In genomic region chr2:157544333-157544888, GRCm38 (mm10) we compare ENCODE assay signal across 18 mouse cellular contexts. TPM values are rescaled to one million over a fixed set of nuclear protein-coding genes. Genes with fewer than 3 reads are reported as not detected.
DNase-seq lines count a peak whose midpoint lies in the region; ATAC-seq and TF ChIP-seq lines count a peak whose summit lies in the region.
"Had no signal": no experiment of that assay in that cellular context is flagged by ENCODE, and none has a peak within 500 bp of the region (broad histone marks: within the 10 kb centered on the region; RNA-seq: fewer than 3 reads in every experiment).

No protein-coding gene starts in this region.

- peaks cover 74% of the 10 kb centered on the region for H3K4me1 ChIP-seq in hindbrain, embryonic 13.5 days (replicated peaks)
- H3K4me1 ChIP-seq in hindbrain, embryonic 11.5 days (replicated peaks; ENCODE audit: control insufficient read depth, insufficient read depth, low read length), result peaks cover 15% of the 10 kb centered on the region
- peaks cover 48% of the 10 kb centered on the region for H3K4me1 ChIP-seq in forebrain, embryonic 11.5 days (replicated peaks; ENCODE audit: control insufficient read depth, insufficient read depth, low read length)
- peaks cover 60% of the 10 kb centered on the region for H3K4me1 ChIP-seq in hindbrain, embryonic 14.5 days (replicated peaks; ENCODE audit: control insufficient read depth, insufficient read depth, low read length)
- peaks cover 71% of the 10 kb centered on the region for H3K4me1 ChIP-seq in midbrain, embryonic 15.5 days
- no peaks in the 10 kb centered on the region for H3K4me1 ChIP-seq in thymus, adult 2 months (replicated peaks; ENCODE audit: control insufficient read depth, insufficient read depth, low read length)

- TF ChIP-seq CTCF in thymus, adult 2 months (IDR thresholded peaks at IDR 0.05; ENCODE audit: borderline replicate concordance, control insufficient read depth, extremely low read depth, insufficient read depth, low read length, poor library complexity), result no peak

- no peaks in the 10 kb centered on the region for H3K9me3 ChIP-seq in hindbrain, embryonic 13.5 days
- H3K9me3 ChIP-seq in hindbrain, embryonic 11.5 days (ENCODE audit: control insufficient read depth, low read length), result no peaks in the 10 kb centered on the region
- H3K9me3 ChIP-seq in forebrain, embryonic 11.5 days (ENCODE audit: control insufficient read depth, low read length), result no peaks in the 10 kb centered on the region
- H3K9me3 ChIP-seq in hindbrain, embryonic 14.5 days (ENCODE audit: control insufficient read depth, low read length), result no peaks in the 10 kb centered on the region
- no peaks in the 10 kb centered on the region for H3K9me3 ChIP-seq in midbrain, embryonic 15.5 days
- H3K9me3 ChIP-seq: neural tube, embryonic 15.5 days had no signal

- H3K4me2 ChIP-seq in hindbrain, embryonic 13.5 days, result no peak overlapping the region
- no peak overlapping the region for H3K4me2 ChIP-seq in hindbrain, embryonic 11.5 days (replicated peaks; ENCODE audit: low read depth, low read length)
- H3K4me2 ChIP-seq in forebrain, embryonic 11.5 days (ENCODE audit: low read depth, low read length, severe bottlenecking), result peak overlapping the region; percentile 2; the same call in 1 of the 2 replicates
- H3K4me2 ChIP-seq in hindbrain, embryonic 14.5 days (replicated peaks), result no peak overlapping the region
- H3K4me2 ChIP-seq in midbrain, embryonic 15.5 days, result no peak overlapping the region
- H3K4me2 ChIP-seq: neural tube, embryonic 15.5 days had no signal

- H3K27me3 ChIP-seq in hindbrain, embryonic 13.5 days, result 0 out of 2 replicates have a peak, but pooled peaks cover 3% of the 10 kb centered on the region
- H3K27me3 ChIP-seq in hindbrain, embryonic 11.5 days (ENCODE audit: control insufficient read depth, insufficient read depth, low read length), result no peaks in the 10 kb centered on the region
- H3K27me3 ChIP-seq in forebrain, embryonic 11.5 days (ENCODE audit: control insufficient read depth, insufficient read depth, low read length), result no peaks in the 10 kb centered on the region
- H3K27me3 ChIP-seq in hindbrain, embryonic 14.5 days (ENCODE audit: control insufficient read depth, insufficient read depth, low read length), result no peaks in the 10 kb centered on the region
- H3K27me3 ChIP-seq in midbrain, embryonic 15.5 days (replicated peaks), result no peaks in the 10 kb centered on the region
- no peaks in the 10 kb centered on the region for H3K27me3 ChIP-seq in thymus, adult 2 months (ENCODE audit: control insufficient read depth, insufficient read depth, low read length)
- H3K27me3 ChIP-seq: CH12.LX; neural tube, embryonic 15.5 days had no signal

- DNase-seq in hindbrain, embryonic 11.5 days (ENCODE audit: low spot score), result no peak
- DNase-seq in forebrain, embryonic 11.5 days (ENCODE audit: low spot score), result no peak
- DNase-seq in hindbrain, embryonic 14.5 days (ENCODE audit: low spot score), result no peak
- no peak for DNase-seq in thymus, adult 2 months
- no peak for DNase-seq in kidney, postnatal 14 days
- DNase-seq: cerebellum, adult 2 months; cerebellum, postnatal 36 days; gastrocnemius, postnatal 25 days; heart, adult 2 months; liver; lung, postnatal 14 days; right cerebral cortex, postnatal 14 days; spleen, adult 18-20 months had no signal

- no peak for TF ChIP-seq POLR2A in thymus, adult 2 months (IDR thresholded peaks at IDR 0.05; ENCODE audit: control insufficient read depth, extremely low read depth, insufficient read depth, low read length, poor library complexity)

- H3K4me3 ChIP-seq in hindbrain, embryonic 13.5 days, result no peak overlapping the region
- H3K4me3 ChIP-seq in hindbrain, embryonic 11.5 days (ENCODE audit: low read depth, low read length), result no peak overlapping the region
- H3K4me3 ChIP-seq in forebrain, embryonic 11.5 days (ENCODE audit: low read depth, low read length), result no peak overlapping the region
- H3K4me3 ChIP-seq in hindbrain, embryonic 14.5 days (replicated peaks; ENCODE audit: low read length), result no peak overlapping the region
- H3K4me3 ChIP-seq in midbrain, embryonic 15.5 days, result no peak overlapping the region
- H3K4me3 ChIP-seq in thymus, adult 2 months (ENCODE audit: control insufficient read depth, insufficient read depth, low read length), result no peak overlapping the region
- H3K4me3 ChIP-seq: heart, adult 2 months; neural tube, embryonic 15.5 days had no signal

- H3K36me3 ChIP-seq in hindbrain, embryonic 13.5 days, result peaks cover 26% of the 10 kb centered on the region
- H3K36me3 ChIP-seq in hindbrain, embryonic 11.5 days (ENCODE audit: control insufficient read depth, insufficient read depth, low read length), result no peaks in the 10 kb centered on the region
- H3K36me3 ChIP-seq in forebrain, embryonic 11.5 days (ENCODE audit: control insufficient read depth, insufficient read depth, low read length), result no peaks in the 10 kb centered on the region
- H3K36me3 ChIP-seq in hindbrain, embryonic 14.5 days (replicated peaks; ENCODE audit: control insufficient read depth, insufficient read depth), result peaks cover 23% of the 10 kb centered on the region
- peaks cover 3% of the 10 kb centered on the region; the same call in 1 of the 2 replicates for H3K36me3 ChIP-seq in midbrain, embryonic 15.5 days (replicated peaks)
- H3K36me3 ChIP-seq in thymus, adult 2 months (ENCODE audit: control insufficient read depth, insufficient read depth, low read length), result no peaks in the 10 kb centered on the region

- no peak for ATAC-seq in hindbrain, embryonic 13.5 days (ENCODE audit: low FRiP score)
- no peak for ATAC-seq in hindbrain, embryonic 11.5 days (ENCODE audit: low FRiP score)
- no peak for ATAC-seq in forebrain, embryonic 11.5 days (replicated peaks; ENCODE audit: low FRiP score)
- ATAC-seq in hindbrain, embryonic 14.5 days (ENCODE audit: low FRiP score), result no peak
- peak; percentile 44; the same call in 1 of the 2 replicates for ATAC-seq in midbrain, embryonic 15.5 days (replicated peaks)
- ATAC-seq: intestine, postnatal 0 days had no signal

- no peak overlapping the region for H3K9ac ChIP-seq in hindbrain, embryonic 13.5 days
- H3K9ac ChIP-seq in hindbrain, embryonic 11.5 days (ENCODE audit: low read depth, low read length), result no peak overlapping the region
- no peak overlapping the region for H3K9ac ChIP-seq in forebrain, embryonic 11.5 days (ENCODE audit: low read length)
- no peak overlapping the region for H3K9ac ChIP-seq in hindbrain, embryonic 14.5 days
- no peak overlapping the region; the same call in 1 of the 2 replicates for H3K9ac ChIP-seq in midbrain, embryonic 15.5 days
- H3K9ac ChIP-seq: neural tube, embryonic 15.5 days had no signal

- peak overlapping the region; percentile 69 for H3K27ac ChIP-seq in hindbrain, embryonic 13.5 days
- no peak overlapping the region for H3K27ac ChIP-seq in hindbrain, embryonic 11.5 days (ENCODE audit: low read depth, low read length)
- H3K27ac ChIP-seq in forebrain, embryonic 11.5 days (ENCODE audit: low read depth, low read length), result peak overlapping the region; percentile 19; the same call in 1 of the 2 replicates
- peak overlapping the region; percentile 55 for H3K27ac ChIP-seq in hindbrain, embryonic 14.5 days
- H3K27ac ChIP-seq in midbrain, embryonic 15.5 days, result peak overlapping the region; percentile 54
- H3K27ac ChIP-seq in thymus, adult 2 months (ENCODE audit: control insufficient read depth, insufficient read depth, low read length), result no peak overlapping the region
- H3K27ac ChIP-seq: heart, adult 2 months; neural tube, embryonic 15.5 days had no signal

- WGBS in hindbrain, embryonic 13.5 days, result 49% methylated on average over 9 of the region's 9 CpGs
- 72% methylated on average over 9 of the region's 9 CpGs for WGBS in hindbrain, embryonic 11.5 days
- 43% methylated on average over 9 of the region's 9 CpGs for WGBS in forebrain, embryonic 11.5 days
- 38% methylated on average over 9 of the region's 9 CpGs for WGBS in hindbrain, embryonic 14.5 days
- 43% methylated on average over 9 of the region's 9 CpGs for WGBS in midbrain, embryonic 15.5 days
- WGBS in thymus, adult 2 months, result 94% methylated on average over 9 of the region's 9 CpGs

RNA-seq across cellular contexts. Expression of gene Nnat, which starts 15.5 kb away (rescaled TPM):
- polyA plus RNA-seq in hindbrain, embryonic 13.5 days (2015; fragmentation: Nextera tagmentation; extraction: Ambion mirVana), result 6,024 and 6,534 TPM in 2 replicates
- 1,515 and 1,745 TPM in 2 replicates for polyA plus RNA-seq in hindbrain, embryonic 11.5 days (2014; fragmentation: Nextera tagmentation; extraction: Ambion mirVana)
- polyA plus RNA-seq in forebrain, embryonic 11.5 days (2014; fragmentation: Nextera tagmentation; extraction: Ambion mirVana), result 2,785 and 3,035 TPM in 2 replicates
- polyA plus RNA-seq in hindbrain, embryonic 14.5 days (2014; fragmentation: Nextera tagmentation; extraction: Ambion mirVana), result 4,569 and 4,588 TPM in 2 replicates
- 10,539 and 10,900 TPM in 2 replicates for polyA plus RNA-seq in midbrain, embryonic 15.5 days (2015; fragmentation: Nextera tagmentation; extraction: Ambion mirVana)
- polyA plus RNA-seq in thymus, adult 2 months (2012; rRNA removed), result 2.5 and 17.0 TPM in 2 replicates

RNA-seq across cellular contexts. Expression of gene Blcap, which starts 26.7 kb away (rescaled TPM):
- 219 and 232 TPM in 2 replicates for polyA plus RNA-seq in hindbrain, embryonic 13.5 days (2015; fragmentation: Nextera tagmentation; extraction: Ambion mirVana)
- 117 and 118 TPM in 2 replicates for polyA plus RNA-seq in hindbrain, embryonic 11.5 days (2014; fragmentation: Nextera tagmentation; extraction: Ambion mirVana)
- polyA plus RNA-seq in forebrain, embryonic 11.5 days (2014; fragmentation: Nextera tagmentation; extraction: Ambion mirVana), result 111 and 123 TPM in 2 replicates
- 285 and 323 TPM in 2 replicates for polyA plus RNA-seq in hindbrain, embryonic 14.5 days (2014; fragmentation: Nextera tagmentation; extraction: Ambion mirVana)
- polyA plus RNA-seq in midbrain, embryonic 15.5 days (2015; fragmentation: Nextera tagmentation; extraction: Ambion mirVana), result 332 and 336 TPM in 2 replicates
- polyA plus RNA-seq in thymus, adult 2 months (2012; rRNA removed), result 28.2 and 35.3 TPM in 2 replicates

Comparison
In these comparisons a context has a peak if more than half of its experiments do, and no peak if none do; other contexts are left out.
1. H3K27ac ChIP-seq: peak in hindbrain, embryonic 13.5 days (single experiment), forebrain, embryonic 11.5 days (single experiment), hindbrain, embryonic 14.5 days (single experiment) and midbrain, embryonic 15.5 days (single experiment); none in hindbrain, embryonic 11.5 days (single experiment) and thymus, adult 2 months (single experiment).
2. RNA of gene Nnat, which starts 15.5 kb away (polyA plus RNA-seq): 10,539 to 10,900 TPM in midbrain, embryonic 15.5 days, 6,024 to 6,534 TPM in hindbrain, embryonic 13.5 days, 4,569 to 4,588 TPM in hindbrain, embryonic 14.5 days, 2,785 to 3,035 TPM in forebrain, embryonic 11.5 days and 1,515 to 1,745 TPM in hindbrain, embryonic 11.5 days; 2.5 to 17.0 TPM in thymus, adult 2 months; every median in the first group is over 10 times any median in the second.